Comparison of ENCODE assay signal across 10 mouse cellular contexts in the genomic region with DNA sequence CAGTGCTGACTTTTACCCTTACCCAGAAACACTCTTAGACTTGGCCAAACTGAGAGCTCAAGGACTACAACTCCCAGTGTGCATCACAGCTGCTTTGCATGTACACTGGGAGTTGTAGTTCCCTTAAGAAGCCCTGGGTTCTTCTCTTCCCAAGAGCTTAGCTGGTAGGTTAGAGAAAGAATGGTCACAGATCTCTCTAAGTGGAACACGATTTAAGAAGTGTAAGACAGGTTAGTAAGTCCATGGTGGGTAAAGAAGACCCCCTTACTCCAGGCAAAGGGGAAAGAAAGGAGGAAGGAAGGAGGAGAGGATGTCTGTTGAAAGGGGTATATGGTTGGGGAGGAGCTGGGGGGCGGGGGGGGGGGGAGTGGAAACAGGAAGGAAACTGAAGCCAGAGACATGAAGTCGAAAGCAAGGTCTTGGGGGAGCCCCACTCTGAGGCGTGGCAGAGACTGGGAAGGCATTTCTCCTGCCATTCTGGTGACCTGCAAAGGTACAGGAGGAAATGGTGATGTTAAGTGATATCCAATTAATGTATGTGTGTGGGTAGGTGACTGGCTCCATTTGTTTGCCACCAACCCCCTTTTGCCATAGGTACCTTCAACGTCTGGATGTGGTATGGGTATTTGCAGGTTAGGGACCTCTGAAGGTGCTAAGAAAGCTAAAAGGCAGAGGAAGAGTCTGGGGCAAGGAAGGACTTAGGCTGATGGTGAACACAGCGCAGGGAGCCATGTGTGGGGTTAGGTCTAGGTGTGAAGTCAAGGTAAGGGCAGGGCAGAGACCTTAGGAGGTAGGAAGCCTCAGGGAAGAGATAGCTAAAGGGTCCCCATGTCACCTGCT. TPM values are rescaled to one million over a fixed set of nuclear protein-coding genes. Genes with fewer than 3 reads are reported as not detected.
DNase-seq lines count a peak whose midpoint lies in the region; ATAC-seq and TF ChIP-seq lines count a peak whose summit lies in the region.
"Had no signal": no experiment of that assay in that cellular context is flagged by ENCODE, and none has a peak within 500 bp of the region (broad histone marks: within the 10 kb centered on the region; RNA-seq: fewer than 3 reads in every experiment).

No protein-coding gene starts in this region.

- DNase-seq in hindbrain, embryonic 10.5 days (ENCODE audit: low spot score) = no peak
- peak; percentile 85 for DNase-seq in CD4-positive helper T cell, adult 2 months (ENCODE audit: low read depth, low spot score)
- DNase-seq in adipocyte (ENCODE audit: low spot score) = peak; percentile 62
- DNase-seq in splenic B cell, adult 2 months (ENCODE audit: low read depth, low spot score) = peak; percentile 82
- DNase-seq in adrenal gland, adult 8-10 months = no peak
- DNase-seq in adrenal gland, postnatal 10 days = no peak

- H3K27me3 ChIP-seq in hindbrain, embryonic 13.5 days = peaks cover 36% of the 10 kb centered on the region
- H3K27me3 ChIP-seq in hindbrain, embryonic 10.5 days (ENCODE audit: insufficient read depth, poor library complexity, severe bottlenecking) = peaks cover 38% of the 10 kb centered on the region
- H3K27me3 ChIP-seq in intestine, postnatal 0 days (replicated peaks; ENCODE audit: control insufficient read depth, insufficient read depth, low read length) = no peaks in the 10 kb centered on the region
- no peaks in the 10 kb centered on the region for H3K27me3 ChIP-seq in splenic B cell, adult 2 months (ENCODE audit: control insufficient read depth, insufficient read depth, low read length, poor library complexity, severe bottlenecking)

- no peak overlapping the region for H3K9ac ChIP-seq in hindbrain, embryonic 13.5 days
- H3K9ac ChIP-seq in intestine, postnatal 0 days (ENCODE audit: low read depth, low read length) = 0 out of 2 replicates have a peak overlapping the region, but pooled peaks have one; percentile 83
- H3K9ac ChIP-seq: neural tube, embryonic 12.5 days had no signal

- H3K27ac ChIP-seq in hindbrain, embryonic 13.5 days = no peak overlapping the region
- H3K27ac ChIP-seq in hindbrain, embryonic 10.5 days = no peak overlapping the region
- H3K27ac ChIP-seq in intestine, postnatal 0 days (ENCODE audit: low read depth, low read length) = peak overlapping the region; percentile 97
- H3K27ac ChIP-seq: neural tube, embryonic 12.5 days had no signal

- no peaks in the 10 kb centered on the region for H3K36me3 ChIP-seq in hindbrain, embryonic 13.5 days
- no peaks in the 10 kb centered on the region for H3K36me3 ChIP-seq in hindbrain, embryonic 10.5 days
- peaks cover 6% of the 10 kb centered on the region; the same call in 1 of the 2 replicates for H3K36me3 ChIP-seq in intestine, postnatal 0 days (ENCODE audit: control insufficient read depth, insufficient read depth)
- H3K36me3 ChIP-seq in splenic B cell, adult 2 months (ENCODE audit: control insufficient read depth, insufficient read depth, low read length, poor library complexity, severe bottlenecking) = no peaks in the 10 kb centered on the region; the same call in 1 of the 2 replicates
- H3K36me3 ChIP-seq: neural tube, embryonic 12.5 days had no signal

- H3K4me1 ChIP-seq in hindbrain, embryonic 13.5 days (replicated peaks) = peaks cover 57% of the 10 kb centered on the region
- H3K4me1 ChIP-seq in hindbrain, embryonic 10.5 days (replicated peaks) = peaks cover 83% of the 10 kb centered on the region
- H3K4me1 ChIP-seq in intestine, postnatal 0 days (replicated peaks; ENCODE audit: control insufficient read depth, insufficient read depth, low read length) = peaks cover 6% of the 10 kb centered on the region; the same call in 1 of the 2 replicates

- no peak overlapping the region for H3K4me3 ChIP-seq in hindbrain, embryonic 13.5 days
- H3K4me3 ChIP-seq in hindbrain, embryonic 10.5 days = no peak overlapping the region
- no peak overlapping the region for H3K4me3 ChIP-seq in intestine, postnatal 0 days (ENCODE audit: low read depth, low read length)
- H3K4me3 ChIP-seq: neural tube, embryonic 12.5 days had no signal

- H3K4me2 ChIP-seq in hindbrain, embryonic 13.5 days = no peak overlapping the region
- H3K4me2 ChIP-seq in intestine, postnatal 0 days (replicated peaks; ENCODE audit: low read depth) = peak overlapping the region; percentile 85
- H3K4me2 ChIP-seq: neural tube, embryonic 12.5 days had no signal

- WGBS in hindbrain, embryonic 13.5 days = 79% methylated on average over 6 of the region's 6 CpGs
- 65% methylated on average over 6 of the region's 6 CpGs for WGBS in hindbrain, embryonic 10.5 days
- WGBS in intestine, postnatal 0 days = 38% methylated on average over 5 of the region's 6 CpGs

- no peak for TF ChIP-seq CTCF in intestine, postnatal 0 days (IDR thresholded peaks at IDR 0.05; ENCODE audit: low read depth)

- H3K9me3 ChIP-seq in hindbrain, embryonic 13.5 days = no peaks in the 10 kb centered on the region
- H3K9me3 ChIP-seq in hindbrain, embryonic 10.5 days = no peaks in the 10 kb centered on the region
- H3K9me3 ChIP-seq in intestine, postnatal 0 days (ENCODE audit: control insufficient read depth) = no peaks in the 10 kb centered on the region
- H3K9me3 ChIP-seq: neural tube, embryonic 12.5 days had no signal

- ATAC-seq in hindbrain, embryonic 13.5 days (ENCODE audit: low FRiP score) = 0 out of 2 replicates have a peak, but pooled peaks have one; percentile 5
- ATAC-seq in intestine, postnatal 0 days = peak; percentile 40

RNA-seq across cellular contexts. Expression of gene Zbtb7b, which starts 5.5 kb away (rescaled TPM):
- 0.70 and 0.73 TPM in 2 replicates for polyA plus RNA-seq in hindbrain, embryonic 13.5 days (2015; fragmentation: Nextera tagmentation; extraction: Ambion mirVana)
- 0.47 and 0.73 TPM in 2 replicates for polyA plus RNA-seq in hindbrain, embryonic 10.5 days (2016; fragmentation: Nextera tagmentation; extraction: Ambion mirVana)
- polyA plus RNA-seq in intestine, postnatal 0 days (2015; fragmentation: Nextera tagmentation; extraction: Ambion mirVana) = 14.3 and 20.8 TPM in 2 replicates
- 10 to 100 TPM; 59.9 to 98.9 (median 77.9) TPM for total RNA-seq in adrenal gland, adult 8-10 months (2022)
- 10 to 100 TPM; 62.3 to 62.4 TPM for total RNA-seq in adrenal gland, postnatal 10 days (2021)

RNA-seq across cellular contexts. Expression of gene Lenep, which starts 13.5 kb away (rescaled TPM):
- 1.1 and 1.4 TPM in 2 replicates for polyA plus RNA-seq in hindbrain, embryonic 13.5 days (2015; fragmentation: Nextera tagmentation; extraction: Ambion mirVana)
- polyA plus RNA-seq in hindbrain, embryonic 10.5 days (2016; fragmentation: Nextera tagmentation; extraction: Ambion mirVana) = 1.7 TPM in 1 of 2 replicates, not detected in the other
- polyA plus RNA-seq in intestine, postnatal 0 days (2015; fragmentation: Nextera tagmentation; extraction: Ambion mirVana) = not detected in 2 replicates
- 1 to 10 TPM in 2 of 4 experiments, under 1 TPM in 1, not detected in 1; 0.22 to 3.1 (median 1.3) TPM for total RNA-seq in adrenal gland, adult 8-10 months (2022)
- under 1 TPM in 1 of 2 experiments, not detected in 1; 0.24 TPM for total RNA-seq in adrenal gland, postnatal 10 days (2021)

RNA-seq across cellular contexts. Expression of gene Flad1, which starts 22.5 kb away (rescaled TPM):
- polyA plus RNA-seq in hindbrain, embryonic 13.5 days (2015; fragmentation: Nextera tagmentation; extraction: Ambion mirVana) = 38.5 and 39.3 TPM in 2 replicates
- 28.3 and 31.9 TPM in 2 replicates for polyA plus RNA-seq in hindbrain, embryonic 10.5 days (2016; fragmentation: Nextera tagmentation; extraction: Ambion mirVana)
- 29.2 and 32.1 TPM in 2 replicates for polyA plus RNA-seq in intestine, postnatal 0 days (2015; fragmentation: Nextera tagmentation; extraction: Ambion mirVana)
- total RNA-seq in adrenal gland, adult 8-10 months (2022) = 10 to 100 TPM; 25.7 to 39.9 (median 33.0) TPM
- 10 to 100 TPM; 49.4 to 54.6 TPM for total RNA-seq in adrenal gland, postnatal 10 days (2021)

RNA-seq across cellular contexts. Expression of gene Dcst1, which starts 24.1 kb away (rescaled TPM):
- 1.1 and 1.3 TPM in 2 replicates for polyA plus RNA-seq in hindbrain, embryonic 13.5 days (2015; fragmentation: Nextera tagmentation; extraction: Ambion mirVana)
- polyA plus RNA-seq in hindbrain, embryonic 10.5 days (2016; fragmentation: Nextera tagmentation; extraction: Ambion mirVana) = 0.09 and 0.33 TPM in 2 replicates
- 23.5 and 26.7 TPM in 2 replicates for polyA plus RNA-seq in intestine, postnatal 0 days (2015; fragmentation: Nextera tagmentation; extraction: Ambion mirVana)
- 1 to 10 TPM in 2 of 4 experiments, under 1 TPM in 2; 0.20 to 2.2 (median 0.97) TPM for total RNA-seq in adrenal gland, adult 8-10 months (2022)
- total RNA-seq in adrenal gland, postnatal 10 days (2021) = under 1 TPM in 1 of 2 experiments, not detected in 1; 0.45 TPM

RNA-seq across cellular contexts. Expression of gene Dcst2, which starts 27.3 kb away (rescaled TPM):
- polyA plus RNA-seq in hindbrain, embryonic 13.5 days (2015; fragmentation: Nextera tagmentation; extraction: Ambion mirVana) = 0.14 and 0.17 TPM in 2 replicates
- 0.34 TPM in 1 of 2 replicates, not detected in the other for polyA plus RNA-seq in hindbrain, embryonic 10.5 days (2016; fragmentation: Nextera tagmentation; extraction: Ambion mirVana)
- 10.0 and 11.5 TPM in 2 replicates for polyA plus RNA-seq in intestine, postnatal 0 days (2015; fragmentation: Nextera tagmentation; extraction: Ambion mirVana)
- under 1 TPM; 0.43 to 0.78 (median 0.46) TPM for total RNA-seq in adrenal gland, adult 8-10 months (2022)
- under 1 TPM; 0.48 to 0.82 TPM for total RNA-seq in adrenal gland, postnatal 10 days (2021)
- total RNA-seq: heart, postnatal 14 days had no signal

Comparison
In these comparisons a context has a peak if more than half of its experiments do, and no peak if none do; other contexts are left out.
1. DNase-seq: peak in CD4-positive helper T cell, adult 2 months (single experiment), adipocyte (single experiment) and splenic B cell, adult 2 months (single experiment); none in hindbrain, embryonic 10.5 days (single experiment), adrenal gland, adult 8-10 months (single experiment) and adrenal gland, postnatal 10 days (single experiment).